Mouse (Mus musculus): ENCODE measurements at regions not wholly inside any gene's neighbourhood (a gene's known extent, or its start where the extent isn't known, plus 50 kb on each side); places are given as distances from the start of the nearest gene placed in this dataset.

- DNase-seq (ENCODE audit: low spot score), result peak; percentile 11
These were observed 68.5 kb downstream of the 4921530L21Rik start for GRCm38 (mm10) chr14:95949512-95949911.

GRCm38 (mm10) chr14:95956056-95956729 is 75.1 kb downstream of the 4921530L21Rik start:
- no peak for DNase-seq (ENCODE audit: low spot score)

DNA sequence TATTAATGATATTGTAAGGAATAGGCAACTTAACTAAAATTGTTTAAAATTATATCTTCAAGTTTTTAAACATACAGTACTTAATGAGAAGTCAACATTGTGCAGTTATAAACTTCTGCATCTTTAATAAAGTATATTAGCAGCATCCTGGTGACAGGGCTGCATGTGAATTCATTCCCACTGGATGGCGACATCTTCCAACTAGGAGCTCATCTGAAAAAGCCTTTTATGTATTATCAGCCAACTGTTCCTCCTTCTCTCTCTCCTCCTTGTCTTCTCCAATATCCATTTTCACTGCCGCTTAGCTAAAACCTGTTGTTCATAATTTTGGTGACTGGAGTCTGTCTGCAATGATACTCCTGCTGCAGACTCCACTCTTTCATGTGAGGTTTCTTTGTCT is 103.0 kb downstream of the 4921530L21Rik start:
- DNase-seq (ENCODE audit: low spot score), result peak; percentile 58

DNA sequence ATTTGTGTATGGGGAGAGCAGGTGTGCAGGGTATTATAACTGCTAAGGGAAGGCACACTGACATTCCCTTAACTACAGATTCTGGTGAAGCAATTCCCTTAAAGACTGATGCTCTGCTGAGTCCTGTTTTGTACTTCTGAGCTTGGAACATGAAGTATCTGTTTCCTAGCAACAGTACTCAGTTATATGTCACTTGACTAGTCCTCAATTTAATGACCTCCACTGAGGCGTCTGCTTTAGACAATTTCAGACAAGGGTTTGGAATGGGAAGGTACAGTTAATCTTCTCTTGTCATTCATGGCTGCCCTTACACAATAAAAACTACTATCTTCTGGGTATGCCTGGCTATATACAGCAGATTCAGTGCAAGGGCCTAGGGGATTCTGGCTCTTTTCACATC is 117.3 kb downstream of the 4921530L21Rik start:
- DNase-seq (ENCODE audit: low spot score), result no peak

GRCm38 (mm10) chr14:96021646-96022045 is 140.6 kb downstream of the 4921530L21Rik start:
- DNase-seq (ENCODE audit: low spot score), result no peak
